Mouse (Mus musculus): Measurements from ENCODE around the gene Grm2.

GRCm38 (mm10) chr9:106647226-106647625 lies 8.7 kb downstream of the Grm2 start:
- TF ChIP-seq CTCF (IDR thresholded peaks at IDR 0.05; ENCODE audit: control insufficient read depth, insufficient read depth, low read length) (no peak), POLR2A (IDR thresholded peaks at IDR 0.05; ENCODE audit: borderline replicate concordance, control insufficient read depth, low read depth, low read length) (no peak)

Data from bone marrow, adult 2 months (tissue).